Mouse (Mus musculus) hindbrain, embryonic 11.5 days (tissue): Measurements from ENCODE around the gene Mtx1. TPM values are rescaled to one million over a fixed set of nuclear protein-coding genes. Genes with fewer than 3 reads are reported as not detected.

Experiments used
- ATAC-seq: fragments of 200-750 bp; cut with Nextera tagmentation; 2 replicates; pipeline ENCODE4 v1.8.0; 2017; ENCODE audit warnings: mild to moderate bottlenecking, moderate TSS enrichment, moderate library complexity; ENCODE audit not compliant: low FRiP score
- DNase-seq: peaks from one replicate; pipeline ENCODE4 v3.0.0-alpha.2; 2015; ENCODE audit warnings: low spot score
- H3K27ac ChIP-seq: fragments of 300-500 bp; sonication (generic); 2 replicates; pipeline ENCODE4 v1.5.1; 2014; ENCODE audit warnings: mild to moderate bottlenecking, low read depth, low read length
- H3K27me3 ChIP-seq: fragments of 300-500 bp; sonication (generic); 2 replicates; pipeline ENCODE4 v1.6.1; 2014; ENCODE audit warnings: mild to moderate bottlenecking, low read length, moderate library complexity, mixed read lengths; ENCODE audit not compliant: control insufficient read depth, insufficient read depth
- H3K36me3 ChIP-seq: fragments of 300-500 bp; sonication (generic); 2 replicates; pipeline ENCODE4 v1.6.1; 2014; ENCODE audit warnings: mild to moderate bottlenecking, low read length, moderate library complexity, mixed read lengths; ENCODE audit not compliant: control insufficient read depth, insufficient read depth
- H3K4me1 ChIP-seq: fragments of 300-500 bp; sonication (generic); replicated peaks from 2 replicates; pipeline ENCODE4 v1.6.1; 2014; ENCODE audit warnings: low read length, mixed read lengths; ENCODE audit not compliant: control insufficient read depth, insufficient read depth
- H3K4me2 ChIP-seq: fragments of 300-500 bp; sonication (generic); replicated peaks from 2 replicates; pipeline ENCODE4 v1.6.1; 2014; ENCODE audit warnings: mild to moderate bottlenecking, low read depth, low read length
- H3K4me3 ChIP-seq: fragments of 300-500 bp; sonication (generic); 2 replicates; pipeline ENCODE4 v1.5.1; 2014; ENCODE audit warnings: low read depth, low read length
- H3K9ac ChIP-seq: fragments of 300-500 bp; sonication (generic); 2 replicates; pipeline ENCODE4 v1.6.1; 2014; ENCODE audit warnings: low read depth, low read length
- H3K9me3 ChIP-seq: fragments of 300-500 bp; sonication (generic); 2 replicates; pipeline ENCODE4 v1.6.1; 2016; ENCODE audit warnings: low read length; ENCODE audit not compliant: control insufficient read depth
- WGBS: fragments of 180-500 bp; shearing (Covaris S2); extraction: QIAGEN DNeasy Blood & Tissue Kit; methylation state at CpG from one replicate; pipeline ENCODE4 v1.1.7; 2014; 5-methylcytosine and 5-hydroxymethylcytosine counted together
- polyA plus RNA-seq: library from polyadenylated mRNA; unstranded; fragments of >200 nt; fragmentation: Nextera tagmentation; extraction: Ambion mirVana; gene quantifications from 2 replicates; pipeline ENCODE4 v1.2.1, GENCODE M21; 2014

Mtx1 gene
- polyA plus RNA-seq, 1 experiment from 2014 or later: 180 TPM

DNA sequence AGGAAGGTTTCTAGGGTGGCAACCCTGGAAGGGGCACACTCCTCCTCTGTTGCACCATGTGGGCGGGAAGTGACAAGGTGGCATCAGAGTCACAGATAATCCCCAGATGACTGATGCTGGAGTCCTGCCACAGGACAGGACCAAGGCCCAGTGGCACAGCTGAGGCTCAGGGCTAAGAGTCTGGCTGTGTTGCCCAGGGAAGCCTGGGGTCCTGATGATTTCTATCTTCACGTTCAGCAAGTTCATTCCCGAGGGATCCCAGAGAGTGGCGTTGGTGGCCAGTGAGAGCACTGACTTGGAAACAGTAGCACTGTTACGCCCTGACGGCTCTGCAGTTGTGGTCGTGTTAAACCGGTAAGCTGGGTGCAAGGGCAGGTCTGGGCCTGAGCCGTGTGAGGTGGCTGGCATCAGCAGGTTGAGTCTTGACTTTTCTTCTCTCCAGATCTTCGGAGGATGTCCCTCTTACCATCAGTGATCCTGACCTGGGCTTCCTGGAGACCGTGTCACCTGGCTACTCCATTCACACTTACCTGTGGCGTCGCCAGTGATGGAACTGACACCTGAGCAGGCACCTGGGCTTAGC is 18.7 kb downstream of the Mtx1 start:
- Histone ChIP-seq H3K9ac (no peak overlapping the region), H3K27me3 (no peaks in the 10 kb centered on the region), H3K27ac (no peak overlapping the region), H3K4me2 (no peak overlapping the region), H3K9me3 (no peaks in the 10 kb centered on the region), H3K4me1 (peaks cover 2% of the 10 kb centered on the region; the same call in 1 of the 2 replicates), H3K36me3 (peaks cover 17% of the 10 kb centered on the region; the same call in 1 of the 2 replicates), H3K4me3 (no peak overlapping the region)
- WGBS: 92% methylated on average over 13 of the region's 13 CpGs
- no peak for DNase-seq
- ATAC-seq: no peak

- H3K27me3 ChIP-seq: no peaks in the 10 kb centered on the region
- no peaks in the 10 kb centered on the region for H3K9me3 ChIP-seq
- H3K27ac ChIP-seq: no peak overlapping the region
- no peak overlapping the region for H3K9ac ChIP-seq
- no peak overlapping the region for H3K4me2 ChIP-seq
- no peak overlapping the region for H3K4me3 ChIP-seq
- peaks cover 2% of the 10 kb centered on the region; the same call in 1 of the 2 replicates for H3K4me1 ChIP-seq
- H3K36me3 ChIP-seq: peaks cover 17% of the 10 kb centered on the region; the same call in 1 of the 2 replicates
- WGBS: 85% methylated on average over 2 of the region's 2 CpGs
- no peak for ATAC-seq
- no peak for DNase-seq
Measured at GRCm38 (mm10) chr3:89206695-89207094, 20.2 kb downstream of the Mtx1 start.

GRCm38 (mm10) chr3:89206079-89206478 is 20.8 kb downstream of the Mtx1 start:
- Histone ChIP-seq H3K27ac (no peak overlapping the region), H3K4me2 (no peak overlapping the region), H3K27me3 (no peaks in the 10 kb centered on the region), H3K9me3 (no peaks in the 10 kb centered on the region), H3K4me3 (no peak overlapping the region), H3K36me3 (peaks cover 17% of the 10 kb centered on the region; the same call in 1 of the 2 replicates), H3K4me1 (peaks cover 2% of the 10 kb centered on the region; the same call in 1 of the 2 replicates), H3K9ac (no peak overlapping the region)
- DNase-seq (no peak), ATAC-seq (no peak)
- 92% methylated on average over 7 of the region's 7 CpGs for WGBS

- Histone ChIP-seq H3K36me3 (peaks cover 10% of the 10 kb centered on the region; the same call in 1 of the 2 replicates), H3K4me2 (peak overlapping the region; percentile 43), H3K9me3 (no peaks in the 10 kb centered on the region), H3K27me3 (no peaks in the 10 kb centered on the region), H3K4me3 (peak overlapping the region; percentile 39), H3K9ac (peak overlapping the region; percentile 46), H3K27ac (0 out of 2 replicates have a peak overlapping the region, but pooled peaks have one; percentile 33), H3K4me1 (peaks cover 2% of the 10 kb centered on the region; the same call in 1 of the 2 replicates)
- 0 out of 2 replicates have a peak, but pooled peaks have one; percentile 26 for ATAC-seq
- no peak for DNase-seq
- WGBS: 30% methylated on average over 5 of the region's 5 CpGs
Measured at GRCm38 (mm10) chr3:89203142-89203514, 23.8 kb downstream of the Mtx1 start.

- H3K27ac ChIP-seq: 0 out of 2 replicates have a peak within 1 kb of the TSS, but pooled peaks have one; percentile 33
- ATAC-seq (peak; percentile 84), DNase-seq (peak; percentile 96)
- H3K4me2 ChIP-seq: peak within 1 kb of the TSS; percentile 43
- H3K4me1 ChIP-seq: peaks cover 2% of the 10 kb centered on the region; the same call in 1 of the 2 replicates
- 29% methylated on average over 13 of the region's 13 CpGs for WGBS
- H3K9me3 ChIP-seq: no peaks in the 10 kb centered on the region
- peak within 1 kb of the TSS; percentile 46 for H3K9ac ChIP-seq
- no peaks in the 10 kb centered on the region for H3K27me3 ChIP-seq
- H3K4me3 ChIP-seq: peak within 1 kb of the TSS; percentile 39
- H3K36me3 ChIP-seq: peaks cover 7% of the 10 kb centered on the region; the same call in 1 of the 2 replicates
Measured at GRCm38 (mm10) chr3:89202253-89203141, 24.4 kb downstream of the Mtx1 start, which contains the start of gene Gba. Gba (plus strand) TSS chr3:89202928.

- 83% methylated on average over 3 of the region's 3 CpGs for WGBS
- no peak for ATAC-seq
- Histone ChIP-seq H3K27me3 (no peaks in the 10 kb centered on the region), H3K4me2 (no peak overlapping the region), H3K4me1 (peaks cover 4% of the 10 kb centered on the region; the same call in 1 of the 2 replicates), H3K4me3 (no peak overlapping the region), H3K9me3 (no peaks in the 10 kb centered on the region), H3K36me3 (no peaks in the 10 kb centered on the region), H3K27ac (no peak overlapping the region), H3K9ac (no peak overlapping the region)
- no peak for DNase-seq
Measured at GRCm38 (mm10) chr3:89199839-89200238, 27.0 kb downstream of the Mtx1 start.

DNA sequence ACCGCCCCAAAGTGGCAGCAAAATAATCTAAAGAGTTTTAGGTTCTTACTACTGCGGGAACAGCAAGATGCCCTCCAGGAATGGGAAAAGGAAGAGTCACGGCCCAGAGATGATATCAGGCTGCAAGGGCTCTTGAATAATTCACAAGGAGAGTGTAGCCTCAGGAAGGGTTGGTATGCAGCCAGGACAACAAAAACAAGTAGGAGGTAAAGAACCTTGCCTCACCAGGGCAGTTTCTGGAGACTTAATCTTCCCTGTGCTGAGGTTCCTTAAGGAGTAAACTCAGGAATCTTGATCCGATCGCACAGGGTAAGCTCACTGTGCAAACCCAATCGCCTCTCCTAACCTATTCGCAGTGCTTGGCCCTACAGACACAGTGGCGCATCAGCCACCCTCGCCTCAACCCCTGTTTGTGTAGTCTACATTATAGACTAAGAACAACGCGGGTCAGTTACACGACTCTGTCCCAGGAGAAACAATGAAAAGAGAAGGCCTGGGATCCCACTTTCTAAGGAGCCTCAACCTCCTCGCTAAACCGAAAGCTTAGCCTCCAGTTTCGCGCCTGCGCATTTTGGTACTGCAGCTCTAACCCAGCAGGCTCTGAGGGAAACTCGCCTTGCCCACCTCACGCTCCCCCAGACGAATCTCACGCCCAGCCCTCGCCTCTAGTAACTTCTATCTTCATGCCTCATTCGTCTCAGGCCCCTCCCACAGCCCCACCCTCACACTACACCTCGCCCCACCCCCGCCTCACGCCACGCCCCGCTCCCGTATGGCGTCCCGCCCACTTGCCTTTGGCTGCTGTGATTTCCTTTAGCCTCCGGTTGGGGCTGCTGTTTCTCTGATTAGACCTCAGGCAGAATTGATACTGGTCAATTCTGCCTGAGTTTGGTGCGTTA is 30.7 kb downstream of the Mtx1 start:
- H3K9ac ChIP-seq: peak overlapping the region; percentile 63
- ATAC-seq (peak; percentile 94), DNase-seq (peak; percentile 94)
- H3K4me3 ChIP-seq: peak overlapping the region; percentile 29
- no peaks in the 10 kb centered on the region for H3K27me3 ChIP-seq
- no peaks in the 10 kb centered on the region for H3K9me3 ChIP-seq
- no peaks in the 10 kb centered on the region for H3K36me3 ChIP-seq
- H3K27ac ChIP-seq: peak overlapping the region; percentile 69
- 10% methylated on average over 31 of the region's 33 CpGs for WGBS
- 0 out of 2 replicates have a peak, but pooled peaks cover 2% of the 10 kb centered on the region for H3K4me1 ChIP-seq
- H3K4me2 ChIP-seq: peak overlapping the region; percentile 46

- WGBS: 89% methylated on average over 2 of the region's 2 CpGs
- no peak for DNase-seq
- Histone ChIP-seq H3K4me2 (no peak overlapping the region), H3K9ac (no peak overlapping the region), H3K4me1 (0 out of 2 replicates have a peak, but pooled peaks cover 2% of the 10 kb centered on the region), H3K36me3 (no peaks in the 10 kb centered on the region), H3K4me3 (no peak overlapping the region), H3K27me3 (no peaks in the 10 kb centered on the region), H3K27ac (no peak overlapping the region), H3K9me3 (no peaks in the 10 kb centered on the region)
- ATAC-seq: no peak
Measured at GRCm38 (mm10) chr3:89193853-89194252, 33.0 kb downstream of the Mtx1 start.
